11 mouse cellular contexts compared by ENCODE assay signal in the genomic region with DNA sequence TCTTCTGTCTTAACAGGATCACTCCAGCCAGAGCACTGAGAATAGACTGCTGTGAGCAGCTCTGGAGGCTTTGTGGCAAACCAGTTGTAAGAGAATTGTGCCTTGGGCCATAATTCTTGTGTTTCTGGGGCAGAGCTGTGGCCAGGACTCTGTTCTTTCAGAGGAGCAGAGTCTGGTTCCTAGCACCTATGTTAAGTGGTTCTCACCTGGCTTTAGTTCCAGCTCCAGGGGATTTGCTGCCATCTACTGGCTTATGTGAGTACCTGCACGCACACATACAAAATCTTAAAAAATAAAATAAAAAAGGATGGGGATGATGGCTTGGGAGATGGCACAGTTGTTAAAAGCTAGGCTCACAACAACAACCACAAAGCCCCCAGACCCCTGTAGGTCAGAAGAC. TPM values are rescaled to one million over a fixed set of nuclear protein-coding genes. Genes with fewer than 3 reads are reported as not detected.
DNase-seq lines count a peak whose midpoint lies in the region; ATAC-seq and TF ChIP-seq lines count a peak whose summit lies in the region.
"Had no signal": no experiment of that assay in that cellular context is flagged by ENCODE, and none has a peak within 500 bp of the region (broad histone marks: within the 10 kb centered on the region; RNA-seq: fewer than 3 reads in every experiment).

No protein-coding gene starts in this region.

- H3K4me1 ChIP-seq in kidney, adult 2 months (ENCODE audit: control insufficient read depth, insufficient read depth, low read length), result no peaks in the 10 kb centered on the region
- H3K4me1 ChIP-seq in liver, embryonic 14.5 days (replicated peaks; ENCODE audit: control insufficient read depth in 2 of 2, insufficient read depth in 2 of 2, low read length in 1 of 2), result peaks cover 0 to 4% of the 10 kb centered on the region in 2 experiments; a peak in 1 of 4 replicates
- H3K4me1 ChIP-seq: forebrain, embryonic 15.5 days; hindbrain, embryonic 15.5 days had no signal

- no peak for TF ChIP-seq EP300 in liver, embryonic 14.5 days (IDR thresholded peaks at IDR 0.05; ENCODE audit: low read depth)

- no peaks in the 10 kb centered on the region for H3K36me3 ChIP-seq in kidney, adult 2 months (ENCODE audit: control insufficient read depth, insufficient read depth, low read length)
- H3K36me3 ChIP-seq in liver, embryonic 14.5 days (replicated peaks; ENCODE audit: control insufficient read depth, insufficient read depth, low read depth), result no peaks in the 10 kb centered on the region
- H3K36me3 ChIP-seq: forebrain, embryonic 15.5 days; hindbrain, embryonic 15.5 days; liver, embryonic 13.5 days had no signal

- no peak for ATAC-seq in liver, embryonic 14.5 days (ENCODE audit: insufficient read depth)
- ATAC-seq: forebrain, embryonic 15.5 days had no signal

- no peak overlapping the region for H3K9ac ChIP-seq in liver, embryonic 14.5 days (replicated peaks)
- H3K9ac ChIP-seq: forebrain, embryonic 15.5 days; hindbrain, embryonic 15.5 days; liver, embryonic 13.5 days had no signal

- H3K27ac ChIP-seq in kidney, adult 2 months (ENCODE audit: insufficient read depth, low read depth, low read length), result no peak overlapping the region
- H3K27ac ChIP-seq in liver, embryonic 14.5 days, result no peak overlapping the region
- H3K27ac ChIP-seq: forebrain, embryonic 15.5 days; hindbrain, embryonic 15.5 days; liver, embryonic 13.5 days had no signal

- no peaks in the 10 kb centered on the region for H3K27me3 ChIP-seq in kidney, adult 2 months (replicated peaks; ENCODE audit: control insufficient read depth, insufficient read depth, low read length)
- H3K27me3 ChIP-seq in liver, embryonic 14.5 days (ENCODE audit: control insufficient read depth, insufficient read depth, low read length), result no peaks in the 10 kb centered on the region
- H3K27me3 ChIP-seq: forebrain, embryonic 15.5 days; hindbrain, embryonic 15.5 days; liver, embryonic 13.5 days had no signal

- peak; percentile 54 for TF ChIP-seq CTCF in kidney, adult 2 months (conservative IDR thresholded peaks at IDR 0.05; ENCODE audit: insufficient read depth, insufficient read length, low read depth, low read length)
- peak; percentile 73 for TF ChIP-seq CTCF in liver, embryonic 14.5 days (IDR thresholded peaks at IDR 0.05; ENCODE audit: low read depth)

- 65% methylated on average over 1 of the region's 1 CpGs for WGBS in kidney, adult 2 months
- 26% methylated on average over 1 of the region's 1 CpGs for WGBS in liver, embryonic 14.5 days (ENCODE audit: insufficient replicate concordance)

- no peak for DNase-seq in kidney, adult 2 months
- DNase-seq in kidney, adult 11 months, result no peak
- DNase-seq in CD4-positive helper T cell, adult 2 months (ENCODE audit: low read depth, low spot score), result peak; percentile 47
- peak; percentile 19 for DNase-seq in adipocyte (ENCODE audit: low spot score)
- peak; percentile 9 to 44 (median 33) for DNase-seq in liver, embryonic 14.5 days (ENCODE audit: low read depth in 3 of 3, low spot score in 3 of 3)
- no peak for DNase-seq in gastrocnemius, postnatal 10 days
- DNase-seq in ovary, postnatal 36 days (ENCODE audit: low spot score), result no peak
- DNase-seq in heart, adult 11 months, result no peak
- DNase-seq: liver, embryonic 13.5 days had no signal

- H3K4me2 ChIP-seq in liver, embryonic 14.5 days (ENCODE audit: low read depth), result no peak overlapping the region
- H3K4me2 ChIP-seq: forebrain, embryonic 15.5 days; hindbrain, embryonic 15.5 days; liver, embryonic 13.5 days had no signal

- no peak for TF ChIP-seq POLR2A in kidney, adult 2 months (IDR thresholded peaks at IDR 0.05; ENCODE audit: low read depth, low read length)

- no peaks in the 10 kb centered on the region for H3K9me3 ChIP-seq in liver, embryonic 14.5 days (ENCODE audit: control insufficient read depth, low read length)
- H3K9me3 ChIP-seq: forebrain, embryonic 15.5 days; hindbrain, embryonic 15.5 days; liver, embryonic 13.5 days had no signal

- H3K4me3 ChIP-seq in kidney, adult 2 months (ENCODE audit: insufficient read depth, low read depth, low read length), result no peak overlapping the region
- H3K4me3 ChIP-seq in liver, embryonic 14.5 days (ENCODE audit: insufficient read depth in 1 of 2, low read depth in 2 of 2, low read length in 2 of 2), result no peak overlapping the region
- H3K4me3 ChIP-seq: forebrain, embryonic 15.5 days; hindbrain, embryonic 15.5 days; liver, embryonic 13.5 days had no signal

RNA-seq across cellular contexts. Expression of a gene that starts 27.1 kb away (rescaled TPM):
- polyA plus RNA-seq in kidney, adult 2 months (2012; rRNA removed), result 15.9 and 16.7 TPM in 2 replicates
- 7.1 and 10.3 TPM in 2 replicates for polyA plus RNA-seq in liver, embryonic 14.5 days (2012; rRNA removed)
- 7.5 and 7.9 TPM in 2 replicates for polyA plus RNA-seq in liver, embryonic 14.5 days (2014; fragmentation: Nextera tagmentation; extraction: Ambion mirVana)
- 10 to 100 TPM; 25.5 to 35.1 TPM for total RNA-seq in gastrocnemius, postnatal 10 days (2021)

RNA-seq across cellular contexts. Expression of a gene that starts 30.1 kb away (rescaled TPM):
- polyA plus RNA-seq in kidney, adult 2 months (2012; rRNA removed), result 7.1 and 7.7 TPM in 2 replicates
- polyA plus RNA-seq in liver, embryonic 14.5 days (2012; rRNA removed), result 7.0 and 11.3 TPM in 2 replicates
- polyA plus RNA-seq in liver, embryonic 14.5 days (2014; fragmentation: Nextera tagmentation; extraction: Ambion mirVana), result 19.9 and 20.5 TPM in 2 replicates
- 10 to 100 TPM; 13.8 to 16.3 TPM for total RNA-seq in gastrocnemius, postnatal 10 days (2021)

Comparison
In these comparisons a context has a peak if more than half of its experiments do, and no peak if none do; other contexts are left out.
1. DNase-seq: peak in CD4-positive helper T cell, adult 2 months (single experiment), adipocyte (single experiment) and liver, embryonic 14.5 days (3 of 3); none in kidney, adult 2 months (single experiment), kidney, adult 11 months (single experiment), gastrocnemius, postnatal 10 days (single experiment), ovary, postnatal 36 days (single experiment) and heart, adult 11 months (single experiment).